Comparison of ENCODE assay signal across 10 mouse cellular contexts in the genomic region with DNA sequence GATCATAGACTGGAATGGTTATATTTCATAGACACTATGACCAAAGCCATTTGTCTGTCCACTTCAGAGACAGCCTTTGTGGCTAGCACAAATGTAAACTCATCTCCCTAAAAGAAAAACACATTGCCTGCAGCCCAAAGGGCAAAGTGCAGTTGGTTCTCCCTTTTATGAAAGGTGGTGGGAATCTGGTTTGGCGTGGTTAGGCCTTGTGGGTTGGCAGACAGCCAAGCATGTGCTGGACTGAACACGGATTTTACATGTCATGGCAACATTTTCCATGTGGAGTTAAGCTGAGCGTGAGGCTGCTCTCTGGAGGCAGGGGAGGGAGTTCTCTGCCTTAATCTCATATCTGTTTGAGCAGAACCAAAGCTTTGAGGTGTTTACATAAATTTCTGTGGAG.
A peak's percentile ranks its signal among the peaks of the same experiment; 100 is the strongest.
DNase-seq lines count a peak whose midpoint lies in the region; ATAC-seq and TF ChIP-seq lines count a peak whose summit lies in the region.
"Had no signal": no experiment of that assay in that cellular context is flagged by ENCODE, and none has a peak within 500 bp of the region (broad histone marks: within the 10 kb centered on the region; RNA-seq: fewer than 3 reads in every experiment).

No protein-coding gene starts in this region.

- peak; percentile 45; the same call in 1 of the 2 replicates for ATAC-seq in frontal cortex, adult (ENCODE audit: low TSS enrichment)
- 0 out of 2 replicates have a peak, but pooled peaks have one; percentile 46 for ATAC-seq in lung, postnatal 0 days
- no peak for ATAC-seq in hindbrain, embryonic 13.5 days (ENCODE audit: low FRiP score)

- H3K27me3 ChIP-seq in kidney, adult 2 months (replicated peaks; ENCODE audit: control insufficient read depth, insufficient read depth, low read length) = no peaks in the 10 kb centered on the region
- no peaks in the 10 kb centered on the region for H3K27me3 ChIP-seq in lung, postnatal 0 days (replicated peaks; ENCODE audit: insufficient read depth, low read length)
- no peaks in the 10 kb centered on the region for H3K27me3 ChIP-seq in thymus, adult 2 months (ENCODE audit: control insufficient read depth, insufficient read depth, low read length)
- no peaks in the 10 kb centered on the region for H3K27me3 ChIP-seq in hindbrain, embryonic 13.5 days
- H3K27me3 ChIP-seq: CH12.LX; hindbrain, embryonic 15.5 days had no signal

- H3K9ac ChIP-seq in lung, postnatal 0 days (replicated peaks; ENCODE audit: low read depth) = no peak overlapping the region
- no peak overlapping the region for H3K9ac ChIP-seq in hindbrain, embryonic 13.5 days
- H3K9ac ChIP-seq: hindbrain, embryonic 15.5 days had no signal

- H3K4me2 ChIP-seq in lung, postnatal 0 days (replicated peaks; ENCODE audit: low read depth, low read length) = no peak overlapping the region
- no peak overlapping the region for H3K4me2 ChIP-seq in hindbrain, embryonic 13.5 days
- H3K4me2 ChIP-seq: hindbrain, embryonic 15.5 days had no signal

- no peaks in the 10 kb centered on the region for H3K36me3 ChIP-seq in kidney, adult 2 months (ENCODE audit: control insufficient read depth, insufficient read depth, low read length)
- H3K36me3 ChIP-seq in lung, postnatal 0 days (ENCODE audit: insufficient read depth, low read length) = no peaks in the 10 kb centered on the region
- no peaks in the 10 kb centered on the region for H3K36me3 ChIP-seq in thymus, adult 2 months (ENCODE audit: control insufficient read depth, insufficient read depth, low read length)
- H3K36me3 ChIP-seq in hindbrain, embryonic 13.5 days = no peaks in the 10 kb centered on the region
- H3K36me3 ChIP-seq: hindbrain, embryonic 15.5 days had no signal

- TF ChIP-seq CTCF in brain, embryonic 14.5 days (IDR thresholded peaks at IDR 0.05; ENCODE audit: borderline replicate concordance, extremely low read depth, insufficient read depth, insufficient read length) = no peak
- TF ChIP-seq CTCF in kidney, adult 2 months (conservative IDR thresholded peaks at IDR 0.05; ENCODE audit: insufficient read depth, insufficient read length, low read depth, low read length) = no peak
- TF ChIP-seq CTCF in lung, postnatal 0 days (IDR thresholded peaks at IDR 0.05) = peak; percentile 21; the same call in 1 of the 2 replicates
- no peak for TF ChIP-seq CTCF in thymus, adult 2 months (IDR thresholded peaks at IDR 0.05; ENCODE audit: borderline replicate concordance, control insufficient read depth, extremely low read depth, insufficient read depth, low read length, poor library complexity)

- H3K4me1 ChIP-seq in kidney, adult 2 months (ENCODE audit: control insufficient read depth, insufficient read depth, low read length) = peaks cover 16% of the 10 kb centered on the region
- H3K4me1 ChIP-seq in lung, postnatal 0 days (ENCODE audit: insufficient read depth, low read depth, low read length) = no peaks in the 10 kb centered on the region
- no peaks in the 10 kb centered on the region for H3K4me1 ChIP-seq in thymus, adult 2 months (replicated peaks; ENCODE audit: control insufficient read depth, insufficient read depth, low read length)
- H3K4me1 ChIP-seq in hindbrain, embryonic 13.5 days (replicated peaks) = no peaks in the 10 kb centered on the region; the same call in 1 of the 2 replicates
- H3K4me1 ChIP-seq: hindbrain, embryonic 15.5 days had no signal

- no peak for TF ChIP-seq EP300 in lung, postnatal 0 days (IDR thresholded peaks at IDR 0.05)

- WGBS in kidney, adult 2 months = 12% methylated on average over 3 of the region's 3 CpGs
- WGBS in lung, postnatal 0 days = 7% methylated on average over 3 of the region's 3 CpGs
- 33% methylated on average over 3 of the region's 3 CpGs for WGBS in thymus, adult 2 months
- WGBS in hindbrain, embryonic 13.5 days = 52% methylated on average over 3 of the region's 3 CpGs

- no peak for TF ChIP-seq POLR2A in brain, embryonic 14.5 days (IDR thresholded peaks at IDR 0.05; ENCODE audit: borderline replicate concordance, extremely low read depth, insufficient read depth, insufficient read length, poor library complexity, severe bottlenecking)
- no peak for TF ChIP-seq POLR2A in kidney, adult 2 months (IDR thresholded peaks at IDR 0.05; ENCODE audit: low read depth, low read length)
- TF ChIP-seq POLR2A in thymus, adult 2 months (IDR thresholded peaks at IDR 0.05; ENCODE audit: control insufficient read depth, extremely low read depth, insufficient read depth, low read length, poor library complexity) = no peak

- H3K27ac ChIP-seq in kidney, adult 2 months (ENCODE audit: insufficient read depth, low read depth, low read length) = no peak overlapping the region
- no peak overlapping the region for H3K27ac ChIP-seq in lung, postnatal 0 days (ENCODE audit: low read length)
- H3K27ac ChIP-seq in thymus, adult 2 months (ENCODE audit: control insufficient read depth, insufficient read depth, low read length) = no peak overlapping the region
- H3K27ac ChIP-seq in hindbrain, embryonic 13.5 days = no peak overlapping the region
- H3K27ac ChIP-seq: hindbrain, embryonic 15.5 days had no signal

- H3K4me3 ChIP-seq in kidney, adult 2 months (ENCODE audit: insufficient read depth, low read depth, low read length) = no peak overlapping the region
- H3K4me3 ChIP-seq in lung, postnatal 0 days (ENCODE audit: low read depth, low read length) = no peak overlapping the region
- H3K4me3 ChIP-seq in thymus, adult 2 months (ENCODE audit: control insufficient read depth, insufficient read depth, low read length) = no peak overlapping the region
- no peak overlapping the region for H3K4me3 ChIP-seq in hindbrain, embryonic 13.5 days
- H3K4me3 ChIP-seq: hindbrain, embryonic 15.5 days had no signal

- DNase-seq in frontal cortex, adult 2 months (ENCODE audit: extremely low spot score in 1 of 2, low spot score in 1 of 2) = no peak
- peak; percentile 56 for DNase-seq in brain, embryonic 14.5 days (ENCODE audit: low read depth)
- DNase-seq in kidney, adult 2 months = peak; percentile 53
- DNase-seq in lung, postnatal 0 days (ENCODE audit: low spot score) = peak; percentile 52
- DNase-seq in thymus, adult 2 months = no peak
- no peak for DNase-seq in cerebellum, adult 11-12 months

- no peaks in the 10 kb centered on the region for H3K9me3 ChIP-seq in lung, postnatal 0 days (ENCODE audit: low read length)
- no peaks in the 10 kb centered on the region for H3K9me3 ChIP-seq in hindbrain, embryonic 13.5 days
- H3K9me3 ChIP-seq: hindbrain, embryonic 15.5 days had no signal

Comparison
In these comparisons a context has a peak if more than half of its experiments do, and no peak if none do; other contexts are left out.
1. DNase-seq: peak in brain, embryonic 14.5 days (single experiment), kidney, adult 2 months (single experiment) and lung, postnatal 0 days (single experiment); none in frontal cortex, adult 2 months (0 of 2), thymus, adult 2 months (single experiment) and cerebellum, adult 11-12 months (single experiment).